Mouse (Mus musculus) C2C12 (cell line): Measurements from ENCODE around the gene Olfr794. TPM values are rescaled to one million over a fixed set of nuclear protein-coding genes. Genes with fewer than 3 reads are reported as not detected.

Experiments
- H3K27me3 ChIP-seq: one replicate; pipeline ENCODE4 v1.6.1; 2011; ENCODE audit not compliant: control insufficient read depth, insufficient read depth, insufficient read length
- H3K36me3 ChIP-seq: one replicate; pipeline ENCODE4 v1.6.1; 2011; ENCODE audit not compliant: control insufficient read depth, insufficient read depth
- H3K4me3 ChIP-seq: one replicate; pipeline ENCODE4 v1.5.1; 2011; ENCODE audit warnings: mild to moderate bottlenecking, control low read depth; ENCODE audit not compliant: poor library complexity, insufficient read depth, severe bottlenecking
- H3K79me2 ChIP-seq: one replicate; pipeline ENCODE4 v1.6.1; 2011; ENCODE audit not compliant: control insufficient read depth, insufficient read depth
- H3K79me3 ChIP-seq: one replicate; pipeline ENCODE4 v1.6.1; 2011; ENCODE audit warnings: low read depth, control low read depth
- H3ac ChIP-seq: one replicate; pipeline ENCODE3; 2011; ENCODE audit warnings: low read depth; ENCODE audit not compliant: control insufficient read depth, insufficient read length
- CEBPB ChIP-seq: IDR thresholded peaks from one replicate; pipeline ENCODE4 v1.6.1; 2011; ENCODE audit warnings: low read depth, mild to moderate bottlenecking, control low read depth, moderate library complexity
- CTCF ChIP-seq: IDR thresholded peaks from one replicate; pipeline ENCODE4 v1.5.1; 2011; ENCODE audit not compliant: control insufficient read depth, insufficient read depth, insufficient read length
- FOSL1 ChIP-seq: IDR thresholded peaks from one replicate; pipeline ENCODE4 v1.8.0; 2011; ENCODE audit warnings: mild to moderate bottlenecking, low read length; ENCODE audit not compliant: poor library complexity, insufficient read depth, severe bottlenecking
- MAX ChIP-seq: IDR thresholded peaks from one replicate; pipeline ENCODE4 v1.6.1; 2011; ENCODE audit warnings: mild to moderate bottlenecking, control low read depth
- MYOD1 ChIP-seq: IDR thresholded peaks from one replicate; pipeline ENCODE4 v1.6.1; 2011; ENCODE audit warnings: low read depth; ENCODE audit not compliant: control insufficient read depth, insufficient read length
- MYOG ChIP-seq: IDR thresholded peaks from one replicate; pipeline ENCODE4 v1.6.1; 2011; ENCODE audit not compliant: control insufficient read depth, insufficient read length; ENCODE audit errors: extremely low read depth
- USF1 ChIP-seq: IDR thresholded peaks from one replicate; pipeline ENCODE4 v1.6.1; 2011; ENCODE audit warnings: low read depth, mild to moderate bottlenecking, control low read depth, moderate library complexity
- long read RNA-seq, 2 experiments: library from polyadenylated mRNA; unstranded; transcript quantifications; one replicate each; pipeline ENCODE4 v2.0.0; 2019 to 2020
- polyA plus RNA-seq: library from polyadenylated mRNA; unstranded; fragments of >200 nt; fragmentation: generic; extraction: Trizol; gene quantifications from one replicate; pipeline ENCODE4 v1.2.1, GENCODE M21; 2012; ENCODE audit warnings: missing spikeins

Gene Olfr794
- not detected for polyA plus RNA-seq
- long read RNA-seq, experiment 1: 0 reads
- long read RNA-seq, experiment 2: 0 reads

GRCm38 (mm10) chr10:129567355-129567754 lies at the start of gene Olfr794:
Gene Olfr794, plus strand, starts transcription at chr10:129567655.
- Histone ChIP-seq H3K79me2 (no peaks in the 10 kb centered on the region), H3K36me3 (no peaks in the 10 kb centered on the region), H3K79me3 (no peaks in the 10 kb centered on the region), H3ac (no peak within 1 kb of the TSS), H3K27me3 (no peaks in the 10 kb centered on the region), H3K4me3 (no peak within 1 kb of the TSS)
- TF ChIP-seq FOSL1 (no peak), MYOD1 (no peak), MYOG (no peak), MAX (no peak), CEBPB (no peak), CTCF (no peak), USF1 (no peak)

- no peak within 1 kb of the TSS for H3ac ChIP-seq
- H3K79me2 ChIP-seq: no peaks in the 10 kb centered on the region
- no peaks in the 10 kb centered on the region for H3K27me3 ChIP-seq
- H3K4me3 ChIP-seq: no peak within 1 kb of the TSS
- TF ChIP-seq CEBPB (no peak), MYOD1 (no peak), MYOG (no peak), MAX (no peak), FOSL1 (no peak), CTCF (no peak), USF1 (no peak)
- H3K79me3 ChIP-seq: no peaks in the 10 kb centered on the region
- H3K36me3 ChIP-seq: no peaks in the 10 kb centered on the region
These were observed 46.0 kb upstream of the Olfr794 start, which contains the start of gene Olfr791 for GRCm38 (mm10) chr10:129521492-129521891. Gene Olfr791, plus strand, starts transcription at chr10:129521792.

GRCm38 (mm10) chr10:129538862-129539261 lies 28.6 kb upstream of the Olfr794 start, which contains the start of gene Olfr792:
Gene Olfr792, plus strand, starts transcription at chr10:129539162.
- Histone ChIP-seq H3K79me2 (no peaks in the 10 kb centered on the region), H3K27me3 (no peaks in the 10 kb centered on the region), H3K36me3 (no peaks in the 10 kb centered on the region), H3K4me3 (no peak within 1 kb of the TSS), H3ac (no peak within 1 kb of the TSS), H3K79me3 (no peaks in the 10 kb centered on the region)
- TF ChIP-seq CEBPB (no peak), MAX (no peak), CTCF (no peak), FOSL1 (no peak), MYOG (no peak), MYOD1 (no peak), USF1 (no peak)

DNA sequence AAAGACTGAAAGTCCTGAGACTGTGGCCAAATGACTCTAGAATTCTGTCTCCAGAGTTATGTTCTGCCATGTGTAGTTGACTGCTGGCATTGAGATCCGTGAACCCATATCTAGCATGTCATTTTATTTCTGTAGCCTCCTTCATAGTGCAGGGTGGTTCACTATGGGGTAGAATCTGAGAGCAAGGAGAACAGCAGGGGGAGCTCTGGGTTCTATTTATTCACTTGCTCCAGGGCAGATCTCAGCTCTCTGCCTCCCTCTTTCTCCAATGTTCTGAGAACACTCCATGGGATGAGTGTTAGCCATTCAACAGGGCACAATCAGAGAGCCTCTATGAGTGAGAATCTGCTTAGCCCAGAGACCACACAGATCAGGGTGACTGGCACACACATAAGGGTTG lies 18.1 kb upstream of the Olfr794 start:
- Histone ChIP-seq H3K79me3 (no peaks in the 10 kb centered on the region), H3K27me3 (no peaks in the 10 kb centered on the region), H3K4me3 (no peak overlapping the region), H3K36me3 (no peaks in the 10 kb centered on the region), H3ac (no peak overlapping the region), H3K79me2 (no peaks in the 10 kb centered on the region)
- TF ChIP-seq CTCF: no peak
- TF ChIP-seq MAX: no peak
- TF ChIP-seq MYOD1: no peak
- no peak for TF ChIP-seq FOSL1
- TF ChIP-seq CEBPB: no peak
- no peak for TF ChIP-seq MYOG
- TF ChIP-seq USF1: no peak

DNA sequence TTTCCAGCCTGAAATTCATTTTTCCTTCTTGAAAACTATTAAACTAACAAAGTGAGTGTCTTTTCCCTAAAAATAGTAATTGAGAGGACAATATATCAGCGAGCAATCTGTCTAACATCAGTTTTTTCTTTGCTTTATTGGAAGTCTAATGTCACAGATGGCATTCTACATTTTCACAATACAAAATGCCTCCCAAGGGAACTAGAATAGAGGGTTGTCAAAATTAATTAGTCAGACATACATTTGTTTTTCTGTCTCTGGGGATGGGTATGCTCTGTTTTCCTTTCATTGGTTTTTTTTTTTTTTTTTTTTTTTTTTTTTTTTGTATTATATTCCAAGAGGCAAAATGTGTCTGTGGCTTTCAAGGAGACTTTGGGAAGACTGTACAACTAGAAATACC lies 9.6 kb downstream of the Olfr794 start:
- Histone ChIP-seq H3K79me3 (no peaks in the 10 kb centered on the region), H3K4me3 (no peak overlapping the region), H3K36me3 (no peaks in the 10 kb centered on the region), H3K27me3 (no peaks in the 10 kb centered on the region), H3K79me2 (no peaks in the 10 kb centered on the region), H3ac (no peak overlapping the region)
- TF ChIP-seq FOSL1 (no peak), CTCF (no peak), CEBPB (no peak), MYOG (no peak), MYOD1 (no peak), USF1 (no peak), MAX (no peak)

- no peak within 1 kb of the TSS for H3K4me3 ChIP-seq
- TF ChIP-seq USF1: no peak
- no peak for TF ChIP-seq CEBPB
- no peak for TF ChIP-seq MYOG
- no peak for TF ChIP-seq CTCF
- no peak for TF ChIP-seq MYOD1
- no peak for TF ChIP-seq MAX
- TF ChIP-seq FOSL1: no peak
- H3ac ChIP-seq: no peak within 1 kb of the TSS
- no peaks in the 10 kb centered on the region for H3K79me2 ChIP-seq
- H3K79me3 ChIP-seq: no peaks in the 10 kb centered on the region
- H3K36me3 ChIP-seq: no peaks in the 10 kb centered on the region
- H3K27me3 ChIP-seq: no peaks in the 10 kb centered on the region
These were observed 45.0 kb downstream of the Olfr794 start, which contains the start of gene Olfr796 for GRCm38 (mm10) chr10:129612470-129612869. Gene Olfr796, minus strand, starts transcription at chr10:129612570.
